ENCODE assay signal across 8 mouse cellular contexts in the genomic region with DNA sequence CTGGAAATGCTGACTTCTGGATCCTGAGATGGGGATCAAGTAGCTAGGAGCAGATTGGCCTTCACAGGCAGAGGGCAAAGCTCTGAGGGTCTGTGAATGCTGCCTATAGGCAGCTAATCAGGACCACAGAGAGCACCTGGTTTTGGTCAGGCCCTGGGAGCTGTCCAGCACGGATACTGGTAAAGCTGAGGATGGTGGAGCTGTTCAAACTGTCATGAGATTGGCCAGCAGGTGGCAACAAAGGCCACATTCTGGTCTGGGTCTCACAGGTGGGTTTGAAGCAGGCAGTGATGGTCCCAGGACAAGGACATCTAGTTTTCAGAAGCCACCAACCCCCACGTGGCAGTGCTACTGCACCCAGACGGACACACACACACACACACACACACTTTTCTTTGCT. TPM values are rescaled to one million over a fixed set of nuclear protein-coding genes. Genes with fewer than 3 reads are reported as not detected.
DNase-seq lines count a peak whose midpoint lies in the region; ATAC-seq and TF ChIP-seq lines count a peak whose summit lies in the region.

No protein-coding gene starts in this region.

- in situ Hi-C loops in ES-E14 (cut with MboI; ENCODE audit: low sequenced_read_pairs in 2 of 2, unreplicated experiment in 2 of 2), result no loop called here

- H3K4me1 ChIP-seq in ES-E14 (ENCODE audit: control insufficient read depth in 2 of 2, insufficient read depth in 2 of 2, low read length in 2 of 2, poor library complexity in 1 of 2), result no peaks in the 10 kb centered on the region
- 0 out of 2 replicates have a peak, but pooled peaks cover 3% of the 10 kb centered on the region for H3K4me1 ChIP-seq in hindbrain, embryonic 14.5 days (replicated peaks; ENCODE audit: control insufficient read depth, insufficient read depth, low read length)
- no peaks in the 10 kb centered on the region for H3K4me1 ChIP-seq in liver, embryonic 11.5 days (replicated peaks; ENCODE audit: control insufficient read depth, insufficient read depth, low read length)

- ATAC-seq in hindbrain, embryonic 14.5 days (ENCODE audit: low FRiP score), result peak; percentile 41; the same call in 1 of the 2 replicates
- ATAC-seq in liver, embryonic 11.5 days (replicated peaks; ENCODE audit: low FRiP score), result peak; percentile 61

- intact Hi-C loops in gastrocnemius, postnatal 14 days (cut with DNase I; ENCODE audit: low total_unique reads), result no loop called here
- intact Hi-C loops in gastrocnemius, postnatal 36 days (cut with DNase I), result loop anchor here (5.0 kb wide), 1 partner anchor 55 kb away; no protein-coding TSS in a partner anchor

- no peaks in the 10 kb centered on the region for H3K9me3 ChIP-seq in ES-E14 (ENCODE audit: control insufficient read depth, insufficient read depth, low read depth, low read length)
- no peaks in the 10 kb centered on the region for H3K9me3 ChIP-seq in hindbrain, embryonic 14.5 days (ENCODE audit: control insufficient read depth, low read length)
- peaks cover 3% of the 10 kb centered on the region; the same call in 1 of the 2 replicates for H3K9me3 ChIP-seq in liver, embryonic 11.5 days (ENCODE audit: control insufficient read depth, low read length)

- no peaks in the 10 kb centered on the region for H3K27me3 ChIP-seq in hindbrain, embryonic 14.5 days (ENCODE audit: control insufficient read depth, insufficient read depth, low read length)
- H3K27me3 ChIP-seq in liver, embryonic 11.5 days (replicated peaks; ENCODE audit: control insufficient read depth, insufficient read depth, low read length), result no peaks in the 10 kb centered on the region

- peaks cover 5% of the 10 kb centered on the region; the same call in 1 of the 2 replicates for H3K36me3 ChIP-seq in ES-E14 (ENCODE audit: control insufficient read depth, insufficient read depth, low read length, poor library complexity, severe bottlenecking)
- peaks cover 20% of the 10 kb centered on the region for H3K36me3 ChIP-seq in hindbrain, embryonic 14.5 days (replicated peaks; ENCODE audit: control insufficient read depth, insufficient read depth)
- H3K36me3 ChIP-seq in liver, embryonic 11.5 days (ENCODE audit: control insufficient read depth, insufficient read depth, low read length), result peaks cover 5% of the 10 kb centered on the region; the same call in 1 of the 2 replicates

- no peak overlapping the region for H3K4me3 ChIP-seq in ES-E14 (ENCODE audit: insufficient read depth in 1 of 2, low read depth in 1 of 2, low read length in 2 of 2, poor library complexity in 1 of 2, severe bottlenecking in 1 of 2)
- H3K4me3 ChIP-seq in hindbrain, embryonic 14.5 days (replicated peaks; ENCODE audit: low read length), result no peak overlapping the region
- H3K4me3 ChIP-seq in liver, embryonic 11.5 days (ENCODE audit: low read depth, low read length), result no peak overlapping the region

- H3K4me2 ChIP-seq in hindbrain, embryonic 14.5 days (replicated peaks), result no peak overlapping the region
- no peak overlapping the region for H3K4me2 ChIP-seq in liver, embryonic 11.5 days

- 9% methylated on average over 3 of the region's 3 CpGs for WGBS in hindbrain, embryonic 14.5 days
- WGBS in liver, embryonic 11.5 days, result 0% methylated on average over 3 of the region's 3 CpGs

- DNase-seq in gastrocnemius, postnatal 14 days, result peak; percentile 21
- no peak for DNase-seq in gastrocnemius, postnatal 36 days
- peak; percentile 89 for DNase-seq in ES-E14 (ENCODE audit: low read depth, low spot score)
- peak; percentile 89 for DNase-seq in embryo, embryonic 11 days
- peak; percentile 69 for DNase-seq in hindbrain, embryonic 14.5 days (ENCODE audit: low spot score)
- peak; percentile 55 for DNase-seq in liver, embryonic 11.5 days (ENCODE audit: low spot score)
- DNase-seq in naive thymus-derived CD4-positive, alpha-beta T cell, adult 2 months (ENCODE audit: low read depth), result peak; percentile 7
- peak; percentile 9 to 11 for DNase-seq in urinary bladder, postnatal 36 days (ENCODE audit: low spot score in 2 of 2)

- H3K9ac ChIP-seq in ES-E14 (ENCODE audit: insufficient read depth, low read depth, low read length, poor library complexity, severe bottlenecking), result no peak overlapping the region
- H3K9ac ChIP-seq in hindbrain, embryonic 14.5 days, result no peak overlapping the region
- H3K9ac ChIP-seq in liver, embryonic 11.5 days (ENCODE audit: low read depth, low read length), result no peak overlapping the region

- no peak overlapping the region for H3K27ac ChIP-seq in ES-E14 (ENCODE audit: insufficient read depth, low read depth, low read length, poor library complexity, severe bottlenecking)
- no peak overlapping the region for H3K27ac ChIP-seq in hindbrain, embryonic 14.5 days
- no peak overlapping the region for H3K27ac ChIP-seq in liver, embryonic 11.5 days (ENCODE audit: low read depth, low read length)

TF ChIP-seq in ES-E14, 5 proteins besides CTCF, POLR2A, EP300 and RAD21:
- peak; percentile 40; the same call in 1 of the 2 replicates for TF ChIP-seq ZC3H11A (IDR thresholded peaks at IDR 0.05; ENCODE audit: borderline replicate concordance, low read depth, low read length)
- 0 out of 2 replicates have a peak, but pooled peaks have one; percentile 17 for TF ChIP-seq ZNF384 (IDR thresholded peaks at IDR 0.05; ENCODE audit: low read depth, low read length)
- TF ChIP-seq HCFC1 (IDR thresholded peaks at IDR 0.05; ENCODE audit: borderline replicate concordance, insufficient read depth, low read length), result no peak

RNA-seq across cellular contexts. Expression of a gene that starts 54.3 kb away (rescaled TPM):
- 10 to 100 TPM in 1 of 2 experiments, 1 to 10 TPM in 1; 9.1 to 14.3 TPM for total RNA-seq in gastrocnemius, postnatal 14 days (2021)
- 10 to 100 TPM in 1 of 2 experiments, 1 to 10 TPM in 1; 9.5 to 11.0 TPM for total RNA-seq in gastrocnemius, postnatal 36 days (2021)
- total RNA-seq in ES-E14 (2012; rRNA removed), result 48.8 and 49.3 TPM in 2 replicates
- polyA plus RNA-seq in hindbrain, embryonic 14.5 days (2014; fragmentation: Nextera tagmentation; extraction: Ambion mirVana), result 29.5 and 35.1 TPM in 2 replicates
- 44.4 and 49.1 TPM in 2 replicates for polyA plus RNA-seq in liver, embryonic 11.5 days (2014; fragmentation: Nextera tagmentation; extraction: Ambion mirVana)

Comparison
In these comparisons a context has a peak if more than half of its experiments do, and no peak if none do; other contexts are left out.
1. DNase-seq: peak in gastrocnemius, postnatal 14 days (single experiment), ES-E14 (single experiment), embryo, embryonic 11 days (single experiment), hindbrain, embryonic 14.5 days (single experiment), liver, embryonic 11.5 days (single experiment), naive thymus-derived CD4-positive, alpha-beta T cell, adult 2 months (single experiment) and urinary bladder, postnatal 36 days (2 of 2); none in gastrocnemius, postnatal 36 days (0 of 2).